Mouse (Mus musculus): ENCODE measurements around the gene Adamts9. TPM values are rescaled to one million over a fixed set of nuclear protein-coding genes. Genes with fewer than 3 reads are reported as not detected.

Adamts9 gene
- polyA plus RNA-seq (2014; fragmentation: Illumina TruSeq; extraction: RNeasy Lipid Tissue Mini Kit (QIAGEN cat#74804); ENCODE audit: low replicate concordance) = 2.0 TPM

GRCm38 (mm10) chr6:92943057-92943781 is at the start of gene Adamts9:
TSS of gene Adamts9 (minus strand) at chr6:92943492.

GRCm38 (mm10) chr6:92869089-92869581 is 74.2 kb downstream of the Adamts9 start, which contains the start of gene Gm15737:
TSS of gene Gm15737 (plus strand) at chr6:92869357.

GRCm38 (mm10) chr6:92816311-92816751 is 127.0 kb downstream of the Adamts9 start, which contains the start of gene A730049H05Rik:
TSS of gene A730049H05Rik (plus strand) at chr6:92816478.

Other genes with a start within 250 kb of the Adamts9 start
- gene Prickle2, start 237.3 kb downstream of the Adamts9 start, polyA plus RNA-seq (2014; fragmentation: Illumina TruSeq; extraction: RNeasy Lipid Tissue Mini Kit (QIAGEN cat#74804); ENCODE audit: low replicate concordance) = 4.3 TPM
- not detected for gene A730049H05Rik, start 127.0 kb downstream of the Adamts9 start, polyA plus RNA-seq (2014; fragmentation: Illumina TruSeq; extraction: RNeasy Lipid Tissue Mini Kit (QIAGEN cat#74804); ENCODE audit: low replicate concordance)
- 0.37 TPM for gene Gm15737, start 74.1 kb downstream of the Adamts9 start, polyA plus RNA-seq (2014; fragmentation: Illumina TruSeq; extraction: RNeasy Lipid Tissue Mini Kit (QIAGEN cat#74804); ENCODE audit: low replicate concordance)

Data from small intestine, adult 10 weeks (tissue).